Mouse (Mus musculus): ENCODE results near the gene Ncf1. TPM values are rescaled to one million over a fixed set of nuclear protein-coding genes. Genes with fewer than 3 reads are reported as not detected.

Gene Ncf1
- polyA plus RNA-seq, 1 experiment from 2014 or later, result 2.4 TPM

DNA sequence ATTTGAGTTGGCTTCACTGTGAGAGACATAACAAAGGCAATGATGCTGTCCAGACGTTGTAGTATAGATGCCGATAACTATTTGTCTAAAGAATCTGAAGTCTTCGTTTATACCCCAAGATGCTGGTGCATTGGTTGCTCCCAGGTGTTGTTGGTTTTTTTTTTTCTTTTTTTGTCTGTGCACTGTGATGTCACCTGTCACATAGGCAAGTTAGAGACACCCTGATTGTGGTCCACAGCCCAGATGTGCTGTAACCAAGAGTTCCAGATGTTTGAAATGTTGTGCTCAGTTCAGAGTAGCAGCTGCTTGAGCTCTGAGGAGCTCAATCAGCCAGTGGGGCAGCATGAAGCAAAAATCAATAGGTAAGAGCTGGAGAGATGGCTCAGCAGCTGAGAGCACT, 43.4 kb downstream of the Ncf1 start:
- no peak overlapping the region for H3K9ac ChIP-seq (ENCODE audit: low read length)
- WGBS, result 92% methylated on average over 3 of the region's 3 CpGs
- H3K4me1 ChIP-seq (ENCODE audit: control insufficient read depth, insufficient read depth, low read length), result peaks cover 12% of the 10 kb centered on the region
- no peak overlapping the region for H3K4me3 ChIP-seq (ENCODE audit: low read depth, low read length)
- no peak overlapping the region for H3K4me2 ChIP-seq (ENCODE audit: low read depth, severe bottlenecking)
- no peaks in the 10 kb centered on the region for H3K27me3 ChIP-seq (ENCODE audit: control insufficient read depth, insufficient read depth, low read length)
- DNase-seq (ENCODE audit: low spot score), result no peak
- no peak for ATAC-seq (ENCODE audit: insufficient number of reproducible peaks, low FRiP score, low TSS enrichment, low read depth)
- no peaks in the 10 kb centered on the region for H3K9me3 ChIP-seq (ENCODE audit: control insufficient read depth, low read length)
- no peaks in the 10 kb centered on the region for H3K36me3 ChIP-seq (ENCODE audit: control insufficient read depth, insufficient read depth, low read length)
- no peak overlapping the region for H3K27ac ChIP-seq (replicated peaks; ENCODE audit: low read depth, low read length)

DNA sequence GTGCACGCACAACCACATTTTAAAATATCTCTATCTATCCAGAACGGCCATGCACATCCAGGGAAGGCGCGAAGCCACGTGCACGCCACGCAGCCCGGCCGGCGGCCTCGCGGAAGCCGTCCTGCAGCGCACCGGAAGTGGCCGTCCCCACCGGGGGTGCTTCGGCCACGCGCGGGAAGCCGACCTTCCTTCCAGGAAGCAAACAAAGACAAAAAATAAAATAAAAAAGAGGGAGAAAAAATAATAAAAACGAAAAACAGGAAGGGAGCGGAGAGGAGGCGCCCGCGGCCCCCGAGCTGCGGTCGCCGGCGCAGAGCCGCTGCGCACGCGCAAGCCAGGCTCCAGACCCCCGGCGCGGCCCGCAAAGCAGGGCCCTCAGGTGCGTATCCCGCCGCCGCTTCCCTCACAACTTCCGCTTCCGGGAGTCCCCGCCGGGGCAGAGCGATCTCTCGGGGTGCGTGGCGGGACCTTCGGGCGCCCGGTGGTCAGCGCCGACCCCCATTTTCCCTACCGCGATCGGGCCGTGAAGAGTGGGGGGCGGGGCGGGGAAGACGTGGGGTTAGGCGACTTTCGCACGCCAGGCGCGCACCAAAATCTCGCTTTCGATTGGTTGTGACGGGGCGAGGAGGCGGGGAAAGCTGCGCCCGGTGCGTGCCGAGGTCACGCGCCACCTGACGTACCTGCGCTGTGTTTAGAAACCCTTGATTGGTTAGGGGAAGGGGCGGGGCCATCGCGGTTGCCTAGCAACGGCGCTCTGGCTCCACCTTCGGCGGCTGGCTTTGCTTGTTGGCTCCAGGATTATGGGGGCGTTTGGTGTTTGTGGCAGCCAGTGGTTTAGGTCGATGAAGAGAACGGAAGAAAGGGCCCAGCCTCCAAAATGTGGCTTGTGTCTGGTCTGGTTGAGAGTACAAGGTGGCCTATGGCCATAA, 45.3 kb downstream of the Ncf1 start, which contains the start of gene Gtf2ird2:
Gtf2ird2 (plus strand) TSS at position 140 of the 929 bp plus-strand sequence.
- H3K4me2 ChIP-seq (ENCODE audit: low read depth, severe bottlenecking), result peak within 1 kb of the TSS; percentile 82
- no peaks in the 10 kb centered on the region for H3K36me3 ChIP-seq (ENCODE audit: control insufficient read depth, insufficient read depth, low read length)
- peak within 1 kb of the TSS; percentile 92 for H3K9ac ChIP-seq (ENCODE audit: low read length)
- DNase-seq (ENCODE audit: low spot score), result peak; percentile 99
- WGBS, result under 1% methylated on average over 92 of the region's 92 CpGs
- peaks cover 12% of the 10 kb centered on the region for H3K4me1 ChIP-seq (ENCODE audit: control insufficient read depth, insufficient read depth, low read length)
- H3K9me3 ChIP-seq (ENCODE audit: control insufficient read depth, low read length), result no peaks in the 10 kb centered on the region
- no peaks in the 10 kb centered on the region for H3K27me3 ChIP-seq (ENCODE audit: control insufficient read depth, insufficient read depth, low read length)
- peak within 1 kb of the TSS; percentile 92 for H3K27ac ChIP-seq (replicated peaks; ENCODE audit: low read depth, low read length)
- H3K4me3 ChIP-seq (ENCODE audit: low read depth, low read length), result peak within 1 kb of the TSS; percentile 76
- ATAC-seq (ENCODE audit: insufficient number of reproducible peaks, low FRiP score, low TSS enrichment, low read depth), result peak; percentile 90

DNA sequence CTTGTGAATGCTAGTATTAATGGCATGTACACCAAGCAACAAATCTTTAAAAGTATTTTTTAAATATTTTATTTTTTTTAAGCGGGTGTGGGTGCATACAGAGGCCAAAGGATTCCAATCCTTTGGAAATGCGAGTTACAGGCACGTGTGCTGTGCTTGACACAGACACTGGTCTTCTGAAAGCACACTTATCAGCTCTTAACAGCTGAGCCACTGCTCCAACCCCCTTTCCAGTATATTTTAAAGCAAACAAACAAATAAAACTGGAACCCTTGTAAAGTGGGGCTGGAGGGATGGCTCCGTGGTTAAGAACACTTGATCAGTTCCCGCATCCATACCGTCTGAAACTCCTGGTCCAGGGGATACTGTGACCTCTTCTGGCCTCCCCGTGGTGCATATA, 46.3 kb downstream of the Ncf1 start:
- DNase-seq (ENCODE audit: low spot score), result no peak

DNA sequence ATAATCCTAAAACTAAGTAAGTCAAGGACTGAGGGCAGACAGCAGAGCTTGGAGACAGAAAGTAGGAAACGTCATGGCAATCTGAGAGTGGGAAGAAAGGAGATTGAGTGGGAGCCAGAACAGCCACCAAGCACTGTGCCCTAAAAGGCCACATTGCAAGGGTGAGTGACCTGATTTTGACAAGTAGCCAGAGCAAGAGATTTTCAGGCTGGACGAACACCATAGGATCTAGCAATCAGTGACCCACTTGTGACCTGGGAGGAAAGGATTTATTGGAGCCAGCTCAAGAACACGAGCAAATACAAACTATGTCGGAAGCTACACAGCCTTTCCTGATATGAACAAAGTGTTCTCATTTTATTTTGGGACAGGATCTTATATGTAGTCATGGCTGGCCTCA, 46.7 kb downstream of the Ncf1 start:
- Histone ChIP-seq H3K9ac (ENCODE audit: low read length) (no peak overlapping the region), H3K4me2 (ENCODE audit: low read depth, severe bottlenecking) (peak overlapping the region; percentile 82), H3K27me3 (ENCODE audit: control insufficient read depth, insufficient read depth, low read length) (no peaks in the 10 kb centered on the region), H3K36me3 (ENCODE audit: control insufficient read depth, insufficient read depth, low read length) (no peaks in the 10 kb centered on the region), H3K9me3 (ENCODE audit: control insufficient read depth, low read length) (no peaks in the 10 kb centered on the region), H3K4me3 (ENCODE audit: low read depth, low read length) (no peak overlapping the region; the same call in 1 of the 2 replicates), H3K4me1 (ENCODE audit: control insufficient read depth, insufficient read depth, low read length) (peaks cover 12% of the 10 kb centered on the region), H3K27ac (replicated peaks; ENCODE audit: low read depth, low read length) (no peak overlapping the region)
- DNase-seq (ENCODE audit: low spot score), result no peak
- no peak for ATAC-seq (ENCODE audit: insufficient number of reproducible peaks, low FRiP score, low TSS enrichment, low read depth)
- 74% methylated on average over 4 of the region's 4 CpGs for WGBS

More for the DNA sequence above, 46.3 kb downstream of the Ncf1 start:
- Histone ChIP-seq H3K36me3 (ENCODE audit: control insufficient read depth, insufficient read depth, low read length) (no peaks in the 10 kb centered on the region), H3K4me2 (ENCODE audit: low read depth, severe bottlenecking) (peak overlapping the region; percentile 82), H3K4me3 (ENCODE audit: low read depth, low read length) (peak overlapping the region; percentile 76), H3K27ac (replicated peaks; ENCODE audit: low read depth, low read length) (0 out of 2 replicates have a peak overlapping the region, but pooled peaks have one; percentile 36), H3K27me3 (ENCODE audit: control insufficient read depth, insufficient read depth, low read length) (no peaks in the 10 kb centered on the region), H3K9me3 (ENCODE audit: control insufficient read depth, low read length) (no peaks in the 10 kb centered on the region), H3K4me1 (ENCODE audit: control insufficient read depth, insufficient read depth, low read length) (peaks cover 12% of the 10 kb centered on the region), H3K9ac (ENCODE audit: low read length) (peak overlapping the region; percentile 92)
- 56% methylated on average over 7 of the region's 7 CpGs for WGBS
- ATAC-seq (ENCODE audit: insufficient number of reproducible peaks, low FRiP score, low TSS enrichment, low read depth), result no peak

DNA sequence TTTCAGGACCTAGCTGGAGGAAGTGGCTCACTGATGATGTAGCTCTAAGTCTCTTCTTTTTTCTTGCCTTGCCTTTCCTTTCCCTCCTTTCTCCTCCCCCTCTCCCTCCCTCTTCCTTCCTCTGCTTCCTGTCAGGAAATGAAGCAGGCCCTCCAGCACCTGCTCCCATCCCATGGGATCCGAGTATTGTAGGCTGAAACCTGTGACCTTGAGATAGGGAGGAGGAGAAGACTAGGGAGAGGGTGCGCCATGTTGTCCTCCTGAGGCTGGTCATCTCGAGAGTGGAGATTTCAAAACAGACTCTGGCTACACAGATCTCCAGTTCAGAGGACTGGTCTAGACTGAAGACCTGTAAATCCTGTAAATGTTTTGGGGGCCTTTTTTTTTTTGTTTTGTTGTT, 47.3 kb downstream of the Ncf1 start:
- 72% methylated on average over 3 of the region's 3 CpGs for WGBS
- no peak overlapping the region for H3K9ac ChIP-seq (ENCODE audit: low read length)
- no peak overlapping the region for H3K27ac ChIP-seq (replicated peaks; ENCODE audit: low read depth, low read length)

DNA sequence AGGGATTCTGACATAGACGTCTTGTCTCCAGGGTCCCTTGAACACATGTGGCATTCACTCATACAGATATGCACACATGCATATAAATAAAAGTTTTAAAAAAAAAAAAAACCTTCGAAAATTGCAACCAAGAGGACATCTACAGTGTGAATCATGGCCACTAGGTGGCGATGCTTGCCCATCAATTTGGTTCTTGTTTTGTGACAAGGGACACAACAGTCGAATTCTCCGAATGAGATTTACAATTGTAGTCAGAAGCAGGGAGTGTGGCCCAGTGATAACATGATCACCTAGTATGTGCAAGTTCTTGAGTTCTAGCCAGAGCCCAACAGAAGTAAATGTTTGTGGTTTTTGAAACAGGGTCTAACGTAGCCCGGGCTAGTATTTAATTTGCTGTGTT, 49.6 kb downstream of the Ncf1 start:
- Histone ChIP-seq H3K4me1 (ENCODE audit: control insufficient read depth, insufficient read depth, low read length) (peaks cover 16% of the 10 kb centered on the region), H3K27me3 (ENCODE audit: control insufficient read depth, insufficient read depth, low read length) (no peaks in the 10 kb centered on the region), H3K9ac (ENCODE audit: low read length) (no peak overlapping the region), H3K4me3 (ENCODE audit: low read depth, low read length) (no peak overlapping the region), H3K4me2 (ENCODE audit: low read depth, severe bottlenecking) (no peak overlapping the region), H3K9me3 (ENCODE audit: control insufficient read depth, low read length) (no peaks in the 10 kb centered on the region), H3K36me3 (ENCODE audit: control insufficient read depth, insufficient read depth, low read length) (no peaks in the 10 kb centered on the region), H3K27ac (replicated peaks; ENCODE audit: low read depth, low read length) (no peak overlapping the region)
- DNase-seq (ENCODE audit: low spot score) (peak; percentile 91), ATAC-seq (ENCODE audit: insufficient number of reproducible peaks, low FRiP score, low TSS enrichment, low read depth) (no peak)
- 32% methylated on average over 7 of the region's 7 CpGs for WGBS

More for the DNA sequence above, 47.3 kb downstream of the Ncf1 start:
- H3K36me3 ChIP-seq (ENCODE audit: control insufficient read depth, insufficient read depth, low read length), result no peaks in the 10 kb centered on the region
- no peak overlapping the region; the same call in 1 of the 2 replicates for H3K4me2 ChIP-seq (ENCODE audit: low read depth, severe bottlenecking)
- no peaks in the 10 kb centered on the region for H3K27me3 ChIP-seq (ENCODE audit: control insufficient read depth, insufficient read depth, low read length)
- H3K4me1 ChIP-seq (ENCODE audit: control insufficient read depth, insufficient read depth, low read length), result peaks cover 12% of the 10 kb centered on the region
- no peak overlapping the region for H3K4me3 ChIP-seq (ENCODE audit: low read depth, low read length)
- H3K9me3 ChIP-seq (ENCODE audit: control insufficient read depth, low read length), result no peaks in the 10 kb centered on the region
- DNase-seq (ENCODE audit: low spot score), result no peak
- no peak for ATAC-seq (ENCODE audit: insufficient number of reproducible peaks, low FRiP score, low TSS enrichment, low read depth)

DNA sequence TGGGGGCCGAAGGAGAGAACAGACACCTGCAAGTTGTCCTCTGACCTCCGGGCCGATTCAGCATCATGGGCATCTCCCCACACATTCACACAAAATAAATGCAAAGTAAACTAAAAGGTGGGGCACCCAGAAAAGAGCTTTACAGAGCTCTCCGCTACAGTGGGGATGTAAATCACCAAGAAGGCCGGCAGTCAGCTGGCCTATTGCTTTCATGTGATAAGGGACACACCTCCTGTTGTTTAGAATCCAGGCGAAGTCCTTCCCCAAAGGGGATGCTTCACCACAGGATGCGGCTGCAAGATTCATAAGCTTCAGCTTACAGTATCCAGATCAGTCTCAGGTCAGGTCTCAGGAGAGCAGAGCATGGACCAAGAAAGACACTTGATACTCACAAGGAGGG, 50.9 kb downstream of the Ncf1 start:
- no peaks in the 10 kb centered on the region for H3K27me3 ChIP-seq (ENCODE audit: control insufficient read depth, insufficient read depth, low read length)
- H3K4me3 ChIP-seq (ENCODE audit: low read depth, low read length), result no peak overlapping the region
- H3K4me2 ChIP-seq (ENCODE audit: low read depth, severe bottlenecking), result no peak overlapping the region
- ATAC-seq (ENCODE audit: insufficient number of reproducible peaks, low FRiP score, low TSS enrichment, low read depth) (no peak), DNase-seq (ENCODE audit: low spot score) (no peak)
- H3K9me3 ChIP-seq (ENCODE audit: control insufficient read depth, low read length), result no peaks in the 10 kb centered on the region
- H3K27ac ChIP-seq (replicated peaks; ENCODE audit: low read depth, low read length), result no peak overlapping the region
- 76% methylated on average over 7 of the region's 7 CpGs for WGBS
- H3K9ac ChIP-seq (ENCODE audit: low read length), result no peak overlapping the region
- H3K36me3 ChIP-seq (ENCODE audit: control insufficient read depth, insufficient read depth, low read length), result no peaks in the 10 kb centered on the region
- H3K4me1 ChIP-seq (ENCODE audit: control insufficient read depth, insufficient read depth, low read length), result peaks cover 16% of the 10 kb centered on the region

DNA sequence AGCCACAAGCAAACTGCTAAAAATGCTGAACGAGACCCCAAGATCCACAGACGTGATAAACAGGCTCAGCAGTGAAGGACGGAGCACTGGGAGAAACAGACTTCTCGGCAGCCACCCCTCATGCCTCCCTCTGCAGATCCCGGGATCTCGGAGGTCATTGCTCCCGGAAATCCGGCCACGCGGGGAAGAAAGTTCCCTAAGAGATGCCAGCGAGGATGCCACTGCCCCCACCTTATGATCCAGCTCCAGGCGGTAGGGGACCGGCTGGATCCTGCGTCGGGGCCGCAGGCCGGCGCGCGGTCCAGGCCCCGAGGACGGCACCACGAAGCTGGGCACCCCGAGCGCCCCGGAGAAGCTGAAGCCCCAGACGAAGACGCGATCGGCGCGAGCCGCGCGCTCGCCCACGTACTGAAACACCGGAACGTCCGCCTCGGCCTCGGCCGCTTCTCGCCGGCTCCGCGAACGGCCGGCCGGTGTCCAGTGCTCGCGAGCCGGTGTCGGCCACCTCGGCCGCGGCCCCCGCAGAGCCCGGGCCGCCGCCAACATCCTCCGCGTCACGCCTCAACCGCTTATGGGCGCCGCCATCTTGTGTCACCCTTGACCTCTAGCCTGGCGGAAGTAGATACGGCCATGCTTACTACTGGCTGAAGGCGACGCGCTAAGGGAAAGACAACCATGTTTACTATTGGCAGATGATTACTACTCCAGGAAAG, 53.1 kb downstream of the Ncf1 start, which contains the start of gene Rcc1l:
Rcc1l (minus strand) TSS at position 606 of the 713 bp plus-strand sequence.
- Histone ChIP-seq H3K4me2 (ENCODE audit: low read depth, severe bottlenecking) (peak within 1 kb of the TSS; percentile 89), H3K4me1 (ENCODE audit: control insufficient read depth, insufficient read depth, low read length) (peaks cover 5% of the 10 kb centered on the region; the same call in 1 of the 2 replicates), H3K4me3 (ENCODE audit: low read depth, low read length) (peak within 1 kb of the TSS; percentile 95), H3K36me3 (ENCODE audit: control insufficient read depth, insufficient read depth, low read length) (peaks cover 2% of the 10 kb centered on the region; the same call in 1 of the 2 replicates), H3K27me3 (ENCODE audit: control insufficient read depth, insufficient read depth, low read length) (no peaks in the 10 kb centered on the region), H3K9ac (ENCODE audit: low read length) (peak within 1 kb of the TSS; percentile 74), H3K9me3 (ENCODE audit: control insufficient read depth, low read length) (no peaks in the 10 kb centered on the region), H3K27ac (replicated peaks; ENCODE audit: low read depth, low read length) (peak within 1 kb of the TSS; percentile 60)
- ATAC-seq (ENCODE audit: insufficient number of reproducible peaks, low FRiP score, low TSS enrichment, low read depth) (peak; percentile 74; the same call in 1 of the 2 replicates), DNase-seq (ENCODE audit: low spot score) (peak; percentile 86)
- under 1% methylated on average over 72 of the region's 72 CpGs for WGBS

All from limb, embryonic 11.5 days (tissue).